Mouse (Mus musculus) megakaryocyte, embryonic 14.5 days (primary cell): ENCODE measurements around the gene Gm9945. TPM values are rescaled to one million over a fixed set of nuclear protein-coding genes. Genes with fewer than 3 reads are reported as not detected.

ENCODE experiments used
- H3K27me3 ChIP-seq: replicated peaks from 2 replicates; pipeline ENCODE3; 2012; ENCODE audit warnings: inconsistent platforms
- H3K36me3 ChIP-seq: replicated peaks from 2 replicates; pipeline ENCODE3; 2012; ENCODE audit warnings: low read length, inconsistent platforms, mixed read lengths
- H3K4me1 ChIP-seq: 2 replicates; pipeline ENCODE4 v1.6.1; 2012; ENCODE audit warnings: inconsistent platforms
- H3K4me3 ChIP-seq: replicated peaks from 2 replicates; pipeline ENCODE3; 2012; ENCODE audit warnings: moderate library complexity, mild to moderate bottlenecking, inconsistent platforms
- H3K9me3 ChIP-seq: 2 replicates; pipeline ENCODE4 v1.6.1; 2012; ENCODE audit warnings: inconsistent platforms
- FLI1 ChIP-seq: IDR thresholded peaks from 2 replicates; pipeline ENCODE4 v1.6.1; 2012; ENCODE audit warnings: low read length, inconsistent platforms, mixed read lengths
- GATA1 ChIP-seq: IDR thresholded peaks from 3 replicates; pipeline ENCODE4 v1.6.1; 2012; ENCODE audit warnings: mixed read lengths, low read length, inconsistent platforms, borderline replicate concordance
- polyA plus RNA-seq: library from polyadenylated mRNA; stranded (reverse); fragments of >175 nt; gene quantifications from 2 replicates; pipeline ENCODE4 v1.2.3, GENCODE M21; 2012; ENCODE audit warnings: low replicate concordance; ENCODE audit not compliant: insufficient read depth

Gm9945 gene
- polyA plus RNA-seq, 1 experiment: not detected

GRCm38 (mm10) chr11:53507098-53507805, 27.3 kb downstream of the Gm9945 start:
- Histone ChIP-seq H3K27me3 (peaks cover 22% of the 10 kb centered on the region), H3K4me1 (peaks cover 54% of the 10 kb centered on the region), H3K9me3 (peaks cover 4% of the 10 kb centered on the region; the same call in 1 of the 2 replicates), H3K4me3 (no peak overlapping the region), H3K36me3 (no peaks in the 10 kb centered on the region)
- TF ChIP-seq FLI1 (no peak), GATA1 (no peak)

- Histone ChIP-seq H3K36me3 (no peaks in the 10 kb centered on the region), H3K9me3 (peaks cover 4% of the 10 kb centered on the region; the same call in 1 of the 2 replicates), H3K4me3 (no peak overlapping the region), H3K4me1 (peaks cover 45% of the 10 kb centered on the region), H3K27me3 (peaks cover 23% of the 10 kb centered on the region)
- TF ChIP-seq GATA1: no peak
Measured at GRCm38 (mm10) chr11:53508152-53508551, 28.2 kb downstream of the Gm9945 start.

DNA sequence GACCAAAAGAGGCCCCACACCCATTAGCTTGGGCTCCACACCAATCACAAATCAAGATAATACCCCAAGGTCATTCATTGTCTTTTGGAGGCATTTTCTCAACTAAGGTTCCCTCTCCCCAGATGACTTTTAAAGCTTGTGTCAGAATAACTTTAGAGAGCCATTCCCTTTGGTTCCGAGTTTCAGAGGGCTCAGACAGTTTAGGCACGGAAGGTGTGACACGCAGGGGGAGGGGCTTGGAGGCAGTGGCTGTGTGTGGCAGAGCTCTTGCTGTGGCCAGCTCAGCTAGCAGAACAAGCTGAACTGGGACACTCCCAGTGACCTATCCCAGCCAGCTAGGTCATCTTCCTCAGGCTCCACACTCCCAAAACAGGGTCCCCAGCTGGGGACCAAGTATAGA, 28.6 kb downstream of the Gm9945 start:
- Histone ChIP-seq H3K9me3 (peaks cover 4% of the 10 kb centered on the region; the same call in 1 of the 2 replicates), H3K36me3 (no peaks in the 10 kb centered on the region), H3K4me1 (peaks cover 41% of the 10 kb centered on the region), H3K4me3 (no peak overlapping the region), H3K27me3 (peaks cover 23% of the 10 kb centered on the region)
- TF ChIP-seq FLI1 (no peak), GATA1 (no peak)

DNA sequence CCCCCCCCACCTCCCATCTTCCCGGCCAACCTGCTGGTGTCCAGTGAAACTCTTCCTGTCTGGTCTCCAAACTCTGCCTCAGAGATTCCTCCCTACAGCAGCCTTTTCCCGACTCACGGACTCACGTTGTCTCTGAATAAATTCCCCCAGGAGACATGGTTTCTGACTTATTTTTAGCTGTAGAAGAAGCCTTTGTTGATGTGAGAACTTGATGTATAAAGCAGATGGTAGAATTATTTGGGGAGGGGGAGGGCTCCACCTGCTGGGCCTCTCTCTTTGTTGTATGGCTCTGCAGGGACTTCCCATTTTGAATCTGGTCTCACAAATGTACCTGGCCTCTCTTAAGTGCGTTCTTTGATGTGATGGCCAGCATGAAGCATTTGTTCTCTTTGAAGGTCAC, 30.4 kb downstream of the Gm9945 start:
- no peak for TF ChIP-seq FLI1
- no peak for TF ChIP-seq GATA1
- Histone ChIP-seq H3K4me1 (peaks cover 23% of the 10 kb centered on the region), H3K9me3 (peaks cover 4% of the 10 kb centered on the region; the same call in 1 of the 2 replicates), H3K4me3 (no peak overlapping the region), H3K27me3 (peaks cover 23% of the 10 kb centered on the region), H3K36me3 (no peaks in the 10 kb centered on the region)

DNA sequence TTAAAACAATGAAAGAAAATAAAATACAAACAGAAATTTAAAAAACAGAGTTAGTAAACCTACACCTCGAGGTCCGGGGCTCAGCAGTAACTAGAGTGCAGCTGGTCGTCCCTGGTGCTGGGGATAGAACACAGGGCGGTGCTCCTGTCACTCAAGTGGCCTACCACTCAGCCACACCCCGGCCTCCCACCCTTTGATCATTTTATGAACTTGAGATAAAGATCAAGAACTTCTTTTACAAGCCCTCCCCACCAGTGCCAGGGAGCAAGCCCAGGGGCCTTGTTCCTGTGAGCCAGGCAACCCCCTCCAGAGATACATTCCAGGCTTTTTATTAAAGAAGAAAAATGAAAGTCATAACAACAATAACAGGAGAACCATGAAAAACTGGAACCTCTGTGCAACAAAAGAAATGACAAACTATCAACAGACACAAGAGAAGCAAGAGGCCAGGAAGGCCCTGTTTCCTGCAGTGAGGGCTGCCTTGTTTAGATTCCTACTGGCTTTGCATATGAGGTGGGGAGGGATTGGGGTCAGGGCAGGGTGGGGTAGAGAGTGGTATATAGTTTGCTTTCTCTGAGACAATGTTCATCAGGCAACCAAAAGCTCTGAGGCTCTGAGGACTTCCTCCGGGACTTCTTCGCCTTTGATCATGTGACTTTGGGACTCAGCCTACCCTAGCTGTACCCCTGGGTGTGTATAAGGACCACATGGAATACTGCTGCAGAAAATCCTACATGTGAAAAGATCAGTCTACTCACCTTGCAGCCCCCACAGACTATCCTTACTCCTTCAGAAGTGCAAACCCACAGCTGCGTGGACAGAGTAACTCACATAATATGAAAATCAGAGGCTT, 37.0 kb downstream of the Gm9945 start:
- no peaks in the 10 kb centered on the region for H3K9me3 ChIP-seq
- TF ChIP-seq GATA1 (no peak), FLI1 (no peak)
- peaks cover 2% of the 10 kb centered on the region for H3K27me3 ChIP-seq
- H3K4me3 ChIP-seq: peak overlapping the region; percentile 80
- peaks cover 60% of the 10 kb centered on the region for H3K4me1 ChIP-seq
- peaks cover 7% of the 10 kb centered on the region for H3K36me3 ChIP-seq

GRCm38 (mm10) chr11:53518759-53519158, 38.8 kb downstream of the Gm9945 start:
- TF ChIP-seq GATA1 (no peak), FLI1 (no peak)
- H3K4me1 ChIP-seq: peaks cover 77% of the 10 kb centered on the region
- no peaks in the 10 kb centered on the region for H3K9me3 ChIP-seq
- peak overlapping the region; percentile 94 for H3K4me3 ChIP-seq
- H3K36me3 ChIP-seq: peaks cover 23% of the 10 kb centered on the region
- H3K27me3 ChIP-seq: no peaks in the 10 kb centered on the region

GRCm38 (mm10) chr11:53519207-53520121, 39.5 kb downstream of the Gm9945 start, which contains the start of gene Sept8:
Gene Sept8 (plus strand): TSS chr11:53519257.
- TF ChIP-seq FLI1 (no peak), GATA1 (no peak)
- H3K4me1 ChIP-seq: peaks cover 84% of the 10 kb centered on the region
- peak within 1 kb of the TSS; percentile 94 for H3K4me3 ChIP-seq
- peaks cover 24% of the 10 kb centered on the region for H3K36me3 ChIP-seq
- no peaks in the 10 kb centered on the region for H3K27me3 ChIP-seq
- no peaks in the 10 kb centered on the region for H3K9me3 ChIP-seq

DNA sequence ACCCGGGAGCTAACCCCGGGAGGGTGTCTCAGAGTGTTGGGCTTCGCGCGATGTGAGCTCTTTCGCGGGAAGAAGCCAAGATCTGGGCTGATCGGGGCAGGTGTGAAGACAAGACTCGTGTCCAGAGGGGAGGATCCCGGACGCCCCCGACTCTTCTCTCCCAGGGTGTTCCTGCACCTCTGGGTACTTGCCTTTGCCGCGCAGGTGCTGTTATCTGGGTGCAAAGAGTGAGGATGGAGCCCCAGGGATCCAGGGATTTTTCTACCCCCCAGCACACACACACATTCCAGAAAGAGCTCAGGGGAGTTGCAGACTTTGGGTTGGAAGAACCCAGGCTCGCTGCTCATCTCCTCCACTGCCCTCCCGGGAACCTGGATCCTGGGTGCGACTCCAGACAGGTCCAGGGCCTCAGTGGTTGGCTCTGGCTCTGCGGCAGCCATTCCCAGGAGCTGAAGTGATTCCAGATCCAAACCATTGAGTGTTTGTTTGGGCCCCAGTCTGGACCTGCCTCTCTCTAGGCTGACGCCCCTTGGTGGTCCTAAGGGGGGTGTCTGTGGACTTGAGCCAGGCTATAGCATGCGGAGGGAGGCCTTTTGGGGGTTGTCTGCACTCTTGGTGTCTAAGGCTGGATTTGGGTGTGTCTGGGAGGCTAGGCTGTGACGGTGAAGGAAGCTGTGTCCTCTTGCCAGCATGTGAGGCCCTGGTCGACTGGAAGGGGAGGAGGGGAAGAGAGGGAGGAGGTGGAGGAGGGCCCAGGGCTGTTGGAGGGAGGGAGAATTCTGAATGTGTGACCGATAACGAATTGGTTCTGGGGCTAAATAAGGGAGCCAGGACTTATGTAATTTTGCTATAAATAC, 40.4 kb downstream of the Gm9945 start:
- H3K27me3 ChIP-seq: no peaks in the 10 kb centered on the region
- peaks cover 93% of the 10 kb centered on the region for H3K4me1 ChIP-seq
- H3K9me3 ChIP-seq: no peaks in the 10 kb centered on the region
- peak overlapping the region; percentile 94 for H3K4me3 ChIP-seq
- TF ChIP-seq GATA1 (no peak), FLI1 (no peak)
- H3K36me3 ChIP-seq: peaks cover 33% of the 10 kb centered on the region
